Mouse (Mus musculus) forebrain, postnatal 0 days (tissue): ENCODE measurements at regions not wholly inside any gene's neighbourhood (a gene's known extent, or its start where the extent isn't known, plus 50 kb on each side); places are given as distances from the start of the nearest gene placed in this dataset.

Experiments
- ATAC-seq: fragments of 200-750 bp; cut with Nextera tagmentation; 2 replicates; pipeline ENCODE4 v1.8.0; 2017; ENCODE audit warnings: mild to moderate bottlenecking, moderate library complexity
- DNase-seq: peaks from one replicate; pipeline ENCODE4 v3.0.0-alpha.2; 2015
- H3K27ac ChIP-seq: fragments of 300-500 bp; sonication (generic); 2 replicates; pipeline ENCODE4 v1.5.1; 2014; ENCODE audit warnings: low read depth, mild to moderate bottlenecking, antibody characterized with exemption, low read length, moderate library complexity, mixed read lengths
- H3K27me3 ChIP-seq: fragments of 300-500 bp; sonication (generic); 2 replicates; pipeline ENCODE4 v1.6.1; 2014; ENCODE audit warnings: mild to moderate bottlenecking, low read length, mixed read lengths; ENCODE audit not compliant: insufficient read depth
- H3K36me3 ChIP-seq: fragments of 300-500 bp; sonication (generic); 2 replicates; pipeline ENCODE4 v1.6.1; 2014; ENCODE audit warnings: mild to moderate bottlenecking, moderate library complexity; ENCODE audit not compliant: insufficient read depth
- H3K4me1 ChIP-seq: fragments of 300-500 bp; sonication (generic); 2 replicates; pipeline ENCODE4 v1.6.1; 2014; ENCODE audit warnings: antibody characterized with exemption; ENCODE audit not compliant: insufficient read depth
- H3K4me2 ChIP-seq: fragments of 300-500 bp; sonication (generic); 2 replicates; pipeline ENCODE4 v1.6.1; 2014; ENCODE audit warnings: low read depth, mild to moderate bottlenecking, moderate library complexity
- H3K4me3 ChIP-seq: fragments of 300-500 bp; sonication (generic); 2 replicates; pipeline ENCODE4 v1.5.1; 2014; ENCODE audit warnings: low read depth, low read length, mixed read lengths
- H3K9ac ChIP-seq: fragments of 300-500 bp; sonication (generic); 2 replicates; pipeline ENCODE4 v1.6.1; 2014; ENCODE audit warnings: mild to moderate bottlenecking
- H3K9me3 ChIP-seq: fragments of 300-500 bp; sonication (generic); 2 replicates; pipeline ENCODE4 v1.6.1; 2016; ENCODE audit warnings: low read length
- CTCF ChIP-seq: sonication (generic); IDR thresholded peaks from 2 replicates; pipeline ENCODE4 v1.5.1; 2016; ENCODE audit warnings: antibody characterized with exemption, control low read depth, low read depth
- WGBS: fragments of 180-500 bp; shearing (Covaris S2); extraction: QIAGEN DNeasy Blood & Tissue Kit; methylation state at CpG from one replicate; pipeline ENCODE4 v1.1.7; 2014; 5-methylcytosine and 5-hydroxymethylcytosine counted together

DNA sequence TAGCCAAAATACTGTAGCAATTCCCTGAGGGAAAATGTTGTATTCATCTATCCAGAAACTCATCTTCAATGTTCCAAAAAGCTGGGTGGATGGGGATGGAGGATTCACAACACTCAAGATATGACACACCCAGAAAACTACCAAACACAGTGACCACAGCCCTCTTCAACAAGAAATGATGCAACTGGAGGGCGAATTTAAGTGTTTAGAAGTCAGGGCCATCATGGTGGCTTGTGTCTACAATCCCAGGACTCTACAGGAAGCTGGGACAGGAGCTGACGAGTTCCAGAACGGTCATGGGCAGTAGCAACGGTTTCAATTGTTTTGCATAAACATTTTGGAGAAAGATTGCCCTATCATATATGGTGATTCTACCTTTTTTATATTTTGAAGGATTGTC, 78.8 kb upstream of the Plcb4 start:
- Histone ChIP-seq H3K4me1 (peaks cover 2% of the 10 kb centered on the region; the same call in 1 of the 2 replicates), H3K9me3 (no peaks in the 10 kb centered on the region), H3K36me3 (no peaks in the 10 kb centered on the region), H3K4me3 (no peak overlapping the region), H3K9ac (no peak overlapping the region), H3K27me3 (no peaks in the 10 kb centered on the region), H3K4me2 (no peak overlapping the region), H3K27ac (no peak overlapping the region)
- WGBS: 86% methylated on average over 4 of the region's 4 CpGs
- DNase-seq: no peak
- ATAC-seq: no peak
- no peak for TF ChIP-seq CTCF

DNA sequence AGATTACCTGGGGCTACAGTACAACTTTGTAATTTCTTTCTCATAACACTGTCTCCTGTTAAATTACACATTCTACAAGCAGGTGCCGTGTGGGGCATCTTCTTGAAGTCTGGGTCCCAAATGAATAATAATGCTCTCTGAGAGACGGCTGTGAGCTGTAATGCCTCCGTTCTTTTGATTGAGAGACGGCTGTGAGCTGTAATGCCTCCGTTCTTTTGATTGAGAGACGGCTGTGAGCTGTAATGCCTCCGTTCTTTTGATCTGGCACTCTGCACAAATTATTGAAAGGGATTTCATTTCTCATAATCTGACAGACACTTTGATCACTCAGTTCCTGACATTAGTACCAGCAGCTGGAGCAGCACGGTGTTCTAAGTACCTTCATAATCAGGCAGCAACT, 76.5 kb upstream of the Plcb4 start:
- Histone ChIP-seq H3K9me3 (no peaks in the 10 kb centered on the region), H3K27me3 (no peaks in the 10 kb centered on the region), H3K9ac (no peak overlapping the region), H3K27ac (no peak overlapping the region), H3K4me3 (no peak overlapping the region), H3K4me2 (no peak overlapping the region), H3K4me1 (no peaks in the 10 kb centered on the region), H3K36me3 (no peaks in the 10 kb centered on the region)
- WGBS: 9% methylated on average over 8 of the region's 8 CpGs
- TF ChIP-seq CTCF: no peak
- DNase-seq: no peak
- peak; percentile 60; the same call in 1 of the 2 replicates for ATAC-seq

DNA sequence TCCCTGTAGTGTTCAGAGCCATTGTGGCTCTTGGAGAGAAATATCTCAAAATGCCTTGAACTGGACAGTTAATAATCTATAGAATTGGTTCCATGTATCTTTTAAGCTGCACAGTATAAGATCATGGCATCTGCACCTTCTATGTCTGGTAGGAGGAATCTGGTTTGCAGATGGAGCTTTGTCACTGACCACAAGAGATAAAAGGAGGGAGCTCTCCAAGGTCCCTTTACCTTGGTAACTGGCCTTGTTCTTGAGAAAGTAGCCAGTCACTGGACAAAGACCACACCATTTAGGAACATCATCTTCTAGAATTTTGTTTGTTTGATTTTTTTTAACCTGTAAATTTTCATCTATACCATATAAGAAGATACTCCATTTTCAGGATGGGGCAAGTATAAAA, 52.5 kb upstream of the Plcb4 start:
- DNase-seq: no peak
- ATAC-seq: no peak
- Histone ChIP-seq H3K4me1 (no peaks in the 10 kb centered on the region), H3K27me3 (no peaks in the 10 kb centered on the region), H3K9me3 (no peaks in the 10 kb centered on the region), H3K4me2 (no peak overlapping the region), H3K27ac (no peak overlapping the region), H3K4me3 (no peak overlapping the region), H3K36me3 (no peaks in the 10 kb centered on the region), H3K9ac (no peak overlapping the region)
- no peak for TF ChIP-seq CTCF
